Mouse (Mus musculus) heart, postnatal 4 days (tissue): Measurements from ENCODE around the gene Clec4e. TPM values are rescaled to one million over a fixed set of nuclear protein-coding genes. Genes with fewer than 3 reads are reported as not detected.

Experiments used
- total RNA-seq, 2 experiments: library from RNA; stranded (reverse); gene quantifications; 2 replicates each; pipeline ENCODE4 v1.2.3; 2021

The Clec4e gene
- total RNA-seq, 2 experiments from 2014 or later = not detected

Other genes starting within 250 kb of the Clec4e start
- gene Clec4b1, start 239.9 kb downstream of the Clec4e start, total RNA-seq = not detected
- 1 to 10 TPM; 1.1 to 1.3 TPM for gene Clec4a2, start 183.4 kb downstream of the Clec4e start, total RNA-seq
- not detected for gene Clec4b2, start 117.0 kb downstream of the Clec4e start, total RNA-seq
- gene Clec4n, start 60.0 kb downstream of the Clec4e start, total RNA-seq = 1 to 10 TPM in 1 of 2 experiments, under 1 TPM in 1; 0.71 to 1.2 TPM
- gene Clec4d, start 27.8 kb downstream of the Clec4e start, total RNA-seq = under 1 TPM in 1 of 2 experiments, not detected in 1; 0.34 TPM
- gene Vmn2r19, start 18.5 kb upstream of the Clec4e start, total RNA-seq = not detected
- gene Vmn2r20, start 128.2 kb upstream of the Clec4e start, total RNA-seq = not detected
- not detected for gene Vmn2r21, start 243.5 kb upstream of the Clec4e start, total RNA-seq